In genomic region chr1:152589331-152589935, GRCm38 (mm10) we compare ENCODE assay signal across 9 mouse cellular contexts.
DNase-seq lines count a peak whose midpoint lies in the region; ATAC-seq lines count a peak whose summit lies in the region.
"Had no signal": no experiment of that assay in that cellular context is flagged by ENCODE, and none has a peak within 500 bp of the region (broad histone marks: within the 10 kb centered on the region; RNA-seq: fewer than 3 reads in every experiment).

No protein-coding gene starts in this region.

- H3K9me3 ChIP-seq in midbrain, embryonic 14.5 days (ENCODE audit: control insufficient read depth, low read length) = no peaks in the 10 kb centered on the region
- H3K9me3 ChIP-seq in midbrain, embryonic 15.5 days = no peaks in the 10 kb centered on the region
- no peaks in the 10 kb centered on the region for H3K9me3 ChIP-seq in embryonic facial prominence, embryonic 10.5 days
- no peaks in the 10 kb centered on the region for H3K9me3 ChIP-seq in heart, embryonic 16.5 days (replicated peaks; ENCODE audit: control insufficient read depth, low read length)
- H3K9me3 ChIP-seq in limb, embryonic 15.5 days = no peaks in the 10 kb centered on the region

- no peaks in the 10 kb centered on the region for H3K36me3 ChIP-seq in midbrain, embryonic 14.5 days (ENCODE audit: control insufficient read depth, insufficient read depth, low read length)
- no peaks in the 10 kb centered on the region for H3K36me3 ChIP-seq in midbrain, embryonic 15.5 days (replicated peaks)
- peaks cover 13% of the 10 kb centered on the region for H3K36me3 ChIP-seq in embryonic facial prominence, embryonic 10.5 days (replicated peaks)
- peaks cover 8% of the 10 kb centered on the region for H3K36me3 ChIP-seq in heart, embryonic 16.5 days (ENCODE audit: control insufficient read depth, insufficient read depth)
- peaks cover 6% of the 10 kb centered on the region; the same call in 1 of the 2 replicates for H3K36me3 ChIP-seq in limb, embryonic 15.5 days

- H3K4me2 ChIP-seq in midbrain, embryonic 14.5 days (ENCODE audit: low read length) = no peak overlapping the region
- H3K4me2 ChIP-seq in midbrain, embryonic 15.5 days = no peak overlapping the region
- peak overlapping the region; percentile 58 for H3K4me2 ChIP-seq in heart, embryonic 16.5 days (ENCODE audit: low read depth, low read length)
- no peak overlapping the region for H3K4me2 ChIP-seq in limb, embryonic 15.5 days

- H3K4me1 ChIP-seq in midbrain, embryonic 14.5 days (ENCODE audit: control insufficient read depth, insufficient read depth, low read length) = 0 out of 2 replicates have a peak, but pooled peaks cover 7% of the 10 kb centered on the region
- H3K4me1 ChIP-seq in midbrain, embryonic 15.5 days = 0 out of 2 replicates have a peak, but pooled peaks cover 4% of the 10 kb centered on the region
- H3K4me1 ChIP-seq in embryonic facial prominence, embryonic 10.5 days = peaks cover 71% of the 10 kb centered on the region
- peaks cover 55% of the 10 kb centered on the region for H3K4me1 ChIP-seq in heart, embryonic 16.5 days (ENCODE audit: control insufficient read depth, insufficient read depth, low read length)
- peaks cover 14% of the 10 kb centered on the region for H3K4me1 ChIP-seq in limb, embryonic 15.5 days

- no peak overlapping the region for H3K27ac ChIP-seq in midbrain, embryonic 14.5 days (replicated peaks; ENCODE audit: low read depth, low read length)
- no peak overlapping the region for H3K27ac ChIP-seq in midbrain, embryonic 15.5 days
- peak overlapping the region; percentile 65 for H3K27ac ChIP-seq in embryonic facial prominence, embryonic 10.5 days (replicated peaks)
- H3K27ac ChIP-seq in heart, embryonic 16.5 days (ENCODE audit: low read length) = peak overlapping the region; percentile 76
- H3K27ac ChIP-seq in limb, embryonic 15.5 days = peak overlapping the region; percentile 22; the same call in 1 of the 2 replicates
- H3K27ac ChIP-seq: liver, embryonic 14.5 days had no signal

- H3K27me3 ChIP-seq in midbrain, embryonic 14.5 days (ENCODE audit: control insufficient read depth, insufficient read depth, low read length) = no peaks in the 10 kb centered on the region
- no peaks in the 10 kb centered on the region for H3K27me3 ChIP-seq in midbrain, embryonic 15.5 days (replicated peaks)
- H3K27me3 ChIP-seq in embryonic facial prominence, embryonic 10.5 days (replicated peaks; ENCODE audit: low read depth, poor library complexity, severe bottlenecking) = no peaks in the 10 kb centered on the region
- H3K27me3 ChIP-seq in heart, embryonic 16.5 days (ENCODE audit: control insufficient read depth, insufficient read depth, low read length) = no peaks in the 10 kb centered on the region
- H3K27me3 ChIP-seq in limb, embryonic 15.5 days = no peaks in the 10 kb centered on the region

- DNase-seq in midbrain, embryonic 14.5 days = peak; percentile 57
- peak; percentile 59 for DNase-seq in embryonic facial prominence, embryonic 10.5 days (ENCODE audit: low spot score)
- DNase-seq in ovary, postnatal 14 days (ENCODE audit: low spot score) = peak; percentile 66
- no peak for DNase-seq in layer of hippocampus, adult 11-12 months (ENCODE audit: low spot score)

- 41% methylated on average over 9 of the region's 9 CpGs for WGBS in midbrain, embryonic 14.5 days
- 43% methylated on average over 9 of the region's 9 CpGs for WGBS in midbrain, embryonic 15.5 days
- WGBS in embryonic facial prominence, embryonic 10.5 days = 30% methylated on average over 9 of the region's 9 CpGs
- WGBS in heart, embryonic 16.5 days = 19% methylated on average over 9 of the region's 9 CpGs
- 27% methylated on average over 9 of the region's 9 CpGs for WGBS in limb, embryonic 15.5 days

- no peak overlapping the region for H3K4me3 ChIP-seq in midbrain, embryonic 14.5 days (replicated peaks; ENCODE audit: low read depth, low read length)
- H3K4me3 ChIP-seq in midbrain, embryonic 15.5 days = no peak overlapping the region
- H3K4me3 ChIP-seq in embryonic facial prominence, embryonic 10.5 days = no peak overlapping the region
- peak overlapping the region; percentile 26 for H3K4me3 ChIP-seq in heart, embryonic 16.5 days (ENCODE audit: low read length)
- H3K4me3 ChIP-seq in limb, embryonic 15.5 days = no peak overlapping the region

- no peak overlapping the region for H3K9ac ChIP-seq in midbrain, embryonic 14.5 days (replicated peaks; ENCODE audit: low read length)
- no peak overlapping the region for H3K9ac ChIP-seq in midbrain, embryonic 15.5 days
- H3K9ac ChIP-seq in heart, embryonic 16.5 days (ENCODE audit: low read length) = peak overlapping the region; percentile 45
- no peak overlapping the region for H3K9ac ChIP-seq in limb, embryonic 15.5 days
- H3K9ac ChIP-seq: liver, embryonic 14.5 days had no signal

- ATAC-seq in midbrain, embryonic 14.5 days (ENCODE audit: low FRiP score, low TSS enrichment) = no peak
- no peak for ATAC-seq in midbrain, embryonic 15.5 days (replicated peaks)
- no peak; the same call in 1 of the 2 replicates for ATAC-seq in heart, embryonic 16.5 days (replicated peaks; ENCODE audit: extremely low read depth, insufficient read depth, low FRiP score)
- no peak for ATAC-seq in limb, embryonic 15.5 days (ENCODE audit: insufficient number of reproducible peaks, low FRiP score, low TSS enrichment, low read depth)
- no peak for ATAC-seq in inflammation-experienced regulatory T-cells, adult 6 months

Comparison
In these comparisons a context has a peak if more than half of its experiments do, and no peak if none do; other contexts are left out.
1. H3K27ac ChIP-seq: peak in embryonic facial prominence, embryonic 10.5 days (single experiment), heart, embryonic 16.5 days (single experiment) and limb, embryonic 15.5 days (single experiment); none in midbrain, embryonic 14.5 days (single experiment) and midbrain, embryonic 15.5 days (single experiment).